Mouse (Mus musculus) spleen, adult 2 months (tissue): ENCODE data around the gene Arid1b.

ENCODE experiments used
- CTCF ChIP-seq: fragments of 200-500 bp; IDR thresholded peaks from 2 replicates; pipeline ENCODE4 v1.5.1; 2011; ENCODE audit warnings: mild to moderate bottlenecking, inconsistent platforms; ENCODE audit not compliant: insufficient read depth, insufficient read length, insufficient replicate concordance; ENCODE audit errors: extremely low read depth
- POLR2A ChIP-seq: fragments of 200-500 bp; IDR thresholded peaks from 2 replicates; pipeline ENCODE4 v1.6.1; 2011; ENCODE audit warnings: low read depth, low read length, inconsistent platforms

- TF ChIP-seq POLR2A: no peak
- no peak for TF ChIP-seq CTCF
These were observed 250.4 kb downstream of the Arid1b start for GRCm38 (mm10) chr17:5244526-5244925.
